Mouse (Mus musculus): Measurements from ENCODE around the gene Eprs.

Gene Eprs

GRCm38 (mm10) chr1:185358211-185358610 is 4.6 kb upstream of the Eprs start:
- CTCF ChIA-PET = no interaction called here

- CTCF ChIA-PET = interaction anchor here (0.7 kb wide), 1 partner anchor 51 kb away, joined by 3 read pairs; no protein-coding TSS in a partner anchor
Observed at GRCm38 (mm10) chr1:185363526-185364182, 810 bp downstream of the Eprs start.

GRCm38 (mm10) chr1:185364183-185364540 is 1.3 kb downstream of the Eprs start:
- CTCF ChIA-PET = interaction anchor here (0.7 kb wide), 1 partner anchor 51 kb away, joined by 3 read pairs; no protein-coding TSS in a partner anchor

GRCm38 (mm10) chr1:185367383-185367782 is 4.5 kb downstream of the Eprs start:
- CTCF ChIA-PET = no interaction called here

- CTCF ChIA-PET = no interaction called here
Observed at GRCm38 (mm10) chr1:185369979-185370378, 7.1 kb downstream of the Eprs start.

- CTCF ChIA-PET = interaction anchor here (1.0 kb wide), 1 partner anchor 24 kb away, joined by 3 read pairs; no protein-coding TSS in a partner anchor
Observed at GRCm38 (mm10) chr1:185376390-185376789, 13.5 kb downstream of the Eprs start.

- CTCF ChIA-PET = no interaction called here
Observed at GRCm38 (mm10) chr1:185377429-185377828, 14.6 kb downstream of the Eprs start.

GRCm38 (mm10) chr1:185401615-185402014 is 38.8 kb downstream of the Eprs start:
- CTCF ChIA-PET = interaction anchor here (0.7 kb wide), 1 partner anchor 473 kb away, joined by 3 read pairs; no protein-coding TSS in a partner anchor

GRCm38 (mm10) chr1:185404021-185404420 is 41.2 kb downstream of the Eprs start:
- CTCF ChIA-PET = no interaction called here

GRCm38 (mm10) chr1:185405921-185406320 is 43.1 kb downstream of the Eprs start:
- CTCF ChIA-PET = no interaction called here

- CTCF ChIA-PET = no interaction called here
Observed at GRCm38 (mm10) chr1:185409831-185410230, 47.0 kb downstream of the Eprs start.

GRCm38 (mm10) chr1:185418011-185418410 is 55.2 kb downstream of the Eprs start:
- CTCF ChIA-PET = no interaction called here

- CTCF ChIA-PET = no interaction called here
Observed at GRCm38 (mm10) chr1:185419805-185420204, 57.0 kb downstream of the Eprs start.

- CTCF ChIA-PET = no interaction called here
Observed at GRCm38 (mm10) chr1:185420776-185421175, 57.9 kb downstream of the Eprs start.

GRCm38 (mm10) chr1:185426583-185426982 is 63.7 kb downstream of the Eprs start:
- CTCF ChIA-PET = no interaction called here

GRCm38 (mm10) chr1:185430488-185430887 is 67.6 kb downstream of the Eprs start:
- CTCF ChIA-PET = no interaction called here

GRCm38 (mm10) chr1:185431245-185431997 is 68.6 kb downstream of the Eprs start:
- CTCF ChIA-PET = no interaction called here

- CTCF ChIA-PET = no interaction called here
Observed at GRCm38 (mm10) chr1:185431998-185432317, 69.1 kb downstream of the Eprs start.

GRCm38 (mm10) chr1:185433112-185433511 is 70.3 kb downstream of the Eprs start:
- CTCF ChIA-PET = interaction anchor here (0.7 kb wide), 1 partner anchor 84 kb away, joined by 3 read pairs; no protein-coding TSS in a partner anchor

GRCm38 (mm10) chr1:185438841-185439580 is 76.2 kb downstream of the Eprs start:
- CTCF ChIA-PET = no interaction called here

- CTCF ChIA-PET = no interaction called here
Observed at GRCm38 (mm10) chr1:185441703-185442472, 79.0 kb downstream of the Eprs start.

- CTCF ChIA-PET = no interaction called here
Observed at GRCm38 (mm10) chr1:185448936-185449335, 86.1 kb downstream of the Eprs start.

Data from spleen, embryonic (tissue).